Mouse (Mus musculus): ENCODE measurements around the gene Fv1. TPM values are rescaled to one million over a fixed set of nuclear protein-coding genes. Genes with fewer than 3 reads are reported as not detected.
A peak's percentile ranks its signal among the peaks of the same experiment; 100 is the strongest.
"Not testable (repeated sequence)": the region's sequence is repeated elsewhere in the genome, so short reads cannot be mapped to it uniquely, and the experiment has no call there.

Fv1 gene
- polyA plus RNA-seq (2015; fragmentation: Nextera tagmentation; extraction: Ambion mirVana), result 13.8 and 14.9 TPM in 2 replicates

GRCm38 (mm10) chr4:147868450-147869031 is at the start of gene Fv1, which contains the start of gene Miip:
TSS of gene Fv1 (plus strand) at chr4:147868979.
TSS of gene Miip (minus strand) at chr4:147868816.
- H3K36me3 ChIP-seq, result peaks cover 52% of the 10 kb centered on the region

GRCm38 (mm10) chr4:147819659-147820058 is 49.1 kb upstream of the Fv1 start:
- Histone ChIP-seq H3K9me3 (peaks cover 58% of the 10 kb centered on the region), H3K36me3 (peaks cover 29% of the 10 kb centered on the region)
- not testable (repeated sequence) for H3K4me3 ChIP-seq, H3K9ac ChIP-seq, H3K27me3 ChIP-seq, H3K27ac ChIP-seq, H3K4me1 ChIP-seq, H3K4me2 ChIP-seq
- 0 out of 2 replicates have a peak, but pooled peaks have one; percentile 11 for ATAC-seq (ENCODE audit: insufficient number of reproducible peaks, insufficient read depth, low FRiP score, low TSS enrichment, low read depth)
- WGBS, result 87% methylated on average over 7 of the region's 7 CpGs

More at GRCm38 (mm10) chr4:147868450-147869031, at the start of gene Fv1, which contains the start of gene Miip:
- no peaks in the 10 kb centered on the region; the same call in 1 of the 2 replicates for H3K9me3 ChIP-seq
- H3K4me3 ChIP-seq, result peak within 1 kb of the TSS; percentile 90
- H3K4me1 ChIP-seq, result peaks cover 23% of the 10 kb centered on the region
- WGBS, result under 1% methylated on average over 30 of the region's 30 CpGs
- H3K27ac ChIP-seq, result peak within 1 kb of the TSS; percentile 87
- H3K4me2 ChIP-seq, result peak within 1 kb of the TSS; percentile 83
- ATAC-seq (ENCODE audit: insufficient number of reproducible peaks, insufficient read depth, low FRiP score, low TSS enrichment, low read depth), result peak; percentile 96
- peak within 1 kb of the TSS; percentile 83 for H3K9ac ChIP-seq
- H3K27me3 ChIP-seq, result no peaks in the 10 kb centered on the region

- H3K27ac ChIP-seq; H3K9ac ChIP-seq; H3K4me2 ChIP-seq; H3K27me3 ChIP-seq; ATAC-seq (ENCODE audit: insufficient number of reproducible peaks, insufficient read depth, low FRiP score, low TSS enrichment, low read depth); H3K4me1 ChIP-seq; H3K4me3 ChIP-seq: not testable (repeated sequence)
- Histone ChIP-seq H3K9me3 (peaks cover 72% of the 10 kb centered on the region), H3K36me3 (peaks cover 47% of the 10 kb centered on the region)
- 82% methylated on average over 3 of the region's 3 CpGs for WGBS
Observed at GRCm38 (mm10) chr4:147821414-147821813, 47.4 kb upstream of the Fv1 start.

- Histone ChIP-seq H3K27ac (no peak overlapping the region), H3K4me3 (no peak overlapping the region), H3K9me3 (peaks cover 78% of the 10 kb centered on the region), H3K27me3 (no peaks in the 10 kb centered on the region), H3K9ac (no peak overlapping the region), H3K4me1 (no peaks in the 10 kb centered on the region), H3K4me2 (no peak overlapping the region), H3K36me3 (peaks cover 77% of the 10 kb centered on the region)
- WGBS, result 92% methylated on average over 4 of the region's 4 CpGs
- ATAC-seq (ENCODE audit: insufficient number of reproducible peaks, insufficient read depth, low FRiP score, low TSS enrichment, low read depth), result no peak
Observed at GRCm38 (mm10) chr4:147824389-147824788, 44.4 kb upstream of the Fv1 start.

GRCm38 (mm10) chr4:147839282-147839681 is 29.5 kb upstream of the Fv1 start:
- not testable (repeated sequence) for H3K27me3 ChIP-seq; H3K4me3 ChIP-seq; H3K9ac ChIP-seq; H3K4me2 ChIP-seq; ATAC-seq (ENCODE audit: insufficient number of reproducible peaks, insufficient read depth, low FRiP score, low TSS enrichment, low read depth); H3K4me1 ChIP-seq; H3K27ac ChIP-seq
- 99% methylated on average over 21 of the region's 26 CpGs for WGBS
- H3K36me3 ChIP-seq, result peaks cover 40% of the 10 kb centered on the region
- H3K9me3 ChIP-seq, result peaks cover 28% of the 10 kb centered on the region

- Histone ChIP-seq H3K36me3 (peaks cover 63% of the 10 kb centered on the region), H3K27me3 (no peaks in the 10 kb centered on the region), H3K4me1 (peaks cover 6% of the 10 kb centered on the region; the same call in 1 of the 2 replicates), H3K4me3 (no peak overlapping the region), H3K9ac (no peak overlapping the region), H3K9me3 (peaks cover 40% of the 10 kb centered on the region), H3K27ac (no peak overlapping the region), H3K4me2 (no peak overlapping the region)
- no peak for ATAC-seq (ENCODE audit: insufficient number of reproducible peaks, insufficient read depth, low FRiP score, low TSS enrichment, low read depth)
- WGBS, result 96% methylated on average over 3 of the region's 3 CpGs
Observed at GRCm38 (mm10) chr4:147842871-147843270, 25.9 kb upstream of the Fv1 start.

GRCm38 (mm10) chr4:147847614-147848583 is 20.9 kb upstream of the Fv1 start, which contains the start of gene Zfp933:
TSS of gene Zfp933 (minus strand) at chr4:147848366.
- WGBS, result 3% methylated on average over 23 of the region's 23 CpGs

GRCm38 (mm10) chr4:147848584-147848991 is 20.2 kb upstream of the Fv1 start:
- Histone ChIP-seq H3K9me3 (peaks cover 17% of the 10 kb centered on the region), H3K36me3 (peaks cover 30% of the 10 kb centered on the region), H3K9ac (peak overlapping the region; percentile 72), H3K27ac (0 out of 2 replicates have a peak overlapping the region, but pooled peaks have one; percentile 40), H3K4me3 (peak overlapping the region; percentile 72), H3K4me2 (peak overlapping the region; percentile 77), H3K27me3 (no peaks in the 10 kb centered on the region), H3K4me1 (peaks cover 11% of the 10 kb centered on the region; the same call in 1 of the 2 replicates)
- WGBS, result 4% methylated on average over 4 of the region's 4 CpGs
- peak; percentile 64 for ATAC-seq (ENCODE audit: insufficient number of reproducible peaks, insufficient read depth, low FRiP score, low TSS enrichment, low read depth)

More at GRCm38 (mm10) chr4:147847614-147848583, 20.9 kb upstream of the Fv1 start, which contains the start of gene Zfp933:
- H3K4me1 ChIP-seq, result peaks cover 11% of the 10 kb centered on the region; the same call in 1 of the 2 replicates
- peak within 1 kb of the TSS; percentile 77 for H3K4me2 ChIP-seq
- no peaks in the 10 kb centered on the region for H3K27me3 ChIP-seq
- H3K9me3 ChIP-seq, result peaks cover 23% of the 10 kb centered on the region
- 0 out of 2 replicates have a peak within 1 kb of the TSS, but pooled peaks have one; percentile 40 for H3K27ac ChIP-seq
- peak within 1 kb of the TSS; percentile 76 for H3K9ac ChIP-seq
- peaks cover 37% of the 10 kb centered on the region for H3K36me3 ChIP-seq
- peak within 1 kb of the TSS; percentile 72 for H3K4me3 ChIP-seq
- ATAC-seq (ENCODE audit: insufficient number of reproducible peaks, insufficient read depth, low FRiP score, low TSS enrichment, low read depth), result peak; percentile 82

GRCm38 (mm10) chr4:147850776-147851175 is 18.0 kb upstream of the Fv1 start:
- Histone ChIP-seq H3K9me3 (no peaks in the 10 kb centered on the region), H3K4me3 (no peak overlapping the region), H3K27ac (no peak overlapping the region), H3K9ac (no peak overlapping the region), H3K4me2 (no peak overlapping the region), H3K27me3 (no peaks in the 10 kb centered on the region), H3K4me1 (peaks cover 11% of the 10 kb centered on the region; the same call in 1 of the 2 replicates), H3K36me3 (peaks cover 9% of the 10 kb centered on the region)
- 80% methylated on average over 2 of the region's 2 CpGs for WGBS
- ATAC-seq (ENCODE audit: insufficient number of reproducible peaks, insufficient read depth, low FRiP score, low TSS enrichment, low read depth), result no peak

GRCm38 (mm10) chr4:147862051-147862450 is 6.7 kb upstream of the Fv1 start:
- peaks cover under 1% of the 10 kb centered on the region for H3K4me1 ChIP-seq
- no peak for ATAC-seq (ENCODE audit: insufficient number of reproducible peaks, insufficient read depth, low FRiP score, low TSS enrichment, low read depth)
- H3K4me2 ChIP-seq, result no peak overlapping the region
- H3K27ac ChIP-seq, result no peak overlapping the region
- no peaks in the 10 kb centered on the region for H3K27me3 ChIP-seq
- no peaks in the 10 kb centered on the region for H3K9me3 ChIP-seq
- H3K36me3 ChIP-seq, result peaks cover 59% of the 10 kb centered on the region
- no peak overlapping the region for H3K4me3 ChIP-seq
- WGBS, result 85% methylated on average over 3 of the region's 3 CpGs
- H3K9ac ChIP-seq, result no peak overlapping the region

GRCm38 (mm10) chr4:147865651-147866050 is 3.1 kb upstream of the Fv1 start:
- H3K9ac ChIP-seq, result no peak overlapping the region
- H3K4me1 ChIP-seq, result peaks cover 23% of the 10 kb centered on the region
- H3K27ac ChIP-seq, result no peak overlapping the region
- 91% methylated on average over 6 of the region's 6 CpGs for WGBS
- H3K9me3 ChIP-seq, result no peaks in the 10 kb centered on the region
- H3K36me3 ChIP-seq, result peaks cover 56% of the 10 kb centered on the region
- H3K27me3 ChIP-seq, result no peaks in the 10 kb centered on the region
- H3K4me2 ChIP-seq, result no peak overlapping the region
- H3K4me3 ChIP-seq, result no peak overlapping the region
- no peak for ATAC-seq (ENCODE audit: insufficient number of reproducible peaks, insufficient read depth, low FRiP score, low TSS enrichment, low read depth)
